Mouse (Mus musculus): ENCODE data around the gene Tmem86a.

DNA sequence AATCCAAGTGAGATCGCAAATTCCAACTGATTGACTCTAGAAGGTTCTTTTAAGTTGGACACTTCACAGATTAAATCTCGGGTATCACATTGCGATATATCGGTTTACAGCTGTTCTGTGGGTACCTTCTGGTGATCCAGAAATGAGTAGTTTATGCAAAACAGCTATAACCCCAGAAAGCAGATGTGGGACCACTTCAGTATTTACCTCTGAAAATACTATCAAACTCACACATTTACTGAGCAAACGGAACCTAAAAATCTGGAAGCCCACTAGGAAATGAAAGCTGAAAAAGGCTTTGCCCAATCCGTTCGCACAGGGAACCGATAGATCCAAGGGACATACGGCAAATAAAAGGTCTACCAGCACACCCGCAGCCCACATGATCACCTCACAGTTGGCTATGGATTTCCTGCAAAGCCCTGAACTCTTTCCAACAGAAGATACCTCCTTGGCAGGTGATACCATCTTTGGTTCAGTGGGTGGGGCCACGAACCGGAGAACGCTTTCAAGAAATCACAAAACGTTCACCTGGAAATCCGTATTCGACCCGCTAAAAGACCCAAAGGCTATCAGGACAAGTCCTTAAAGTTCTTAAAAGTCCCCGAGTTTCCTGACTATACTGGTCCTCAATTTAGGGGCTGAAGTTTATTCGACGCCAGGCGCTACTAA, 43.2 kb upstream of the Tmem86a start:
- TF ChIP-seq CTCF (IDR thresholded peaks at IDR 0.05; ENCODE audit: control insufficient read depth, insufficient read depth, low read length) (no peak), POLR2A (IDR thresholded peaks at IDR 0.05; ENCODE audit: borderline replicate concordance, control insufficient read depth, low read depth, low read length) (no peak)

Measured in bone marrow, adult 2 months (tissue).